Mouse (Mus musculus) layer of hippocampus, postnatal 25 days (tissue): ENCODE measurements around the gene Unc93a2. TPM values are rescaled to one million over a fixed set of nuclear protein-coding genes. Genes with fewer than 3 reads are reported as not detected.
"Not testable (repeated sequence)": the region's sequence is repeated elsewhere in the genome, so short reads cannot be mapped to it uniquely, and the experiment has no call there.

ENCODE experiments used
- DNase-seq, 2 experiments: peaks; one replicate each; pipeline ENCODE4 v3.0.0; 2022; ENCODE audit warnings: mixed read lengths in 2 of 2, low spot score in 1 of 2; ENCODE audit errors: extremely low spot score in 1 of 2
- total RNA-seq, 2 experiments: library from RNA; stranded (reverse); gene quantifications; 2 replicates each; pipeline ENCODE4 v1.2.3; 2021

The Unc93a2 gene
- total RNA-seq, 2 experiments from 2014 or later = not detected

GRCm38 (mm10) chr17:7376951-7377700 lies 8.1 kb downstream of the Unc93a2 start:
- not testable (repeated sequence) for DNase-seq

DNA sequence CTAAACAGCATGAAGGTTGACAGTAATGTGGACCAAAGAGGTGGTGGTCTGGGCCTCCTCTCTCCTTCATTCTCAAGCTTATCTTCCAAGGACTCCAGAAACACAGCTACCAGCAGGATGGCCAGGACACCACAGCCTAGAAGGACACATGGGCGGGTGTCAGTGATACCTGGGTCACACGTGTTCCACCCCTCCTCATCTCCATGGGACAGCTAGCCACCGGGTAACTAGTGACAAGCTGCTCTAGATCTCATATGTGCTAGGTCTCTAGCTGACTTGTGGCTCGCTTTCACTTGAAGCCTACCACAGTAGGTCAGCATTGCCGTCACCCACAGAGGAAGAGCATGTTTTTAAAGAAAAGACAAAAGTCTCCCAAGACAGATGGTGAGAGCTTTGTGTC lies 13.4 kb downstream of the Unc93a2 start, which contains the start of gene Gm49630:
Gene Gm49630 (minus strand): TSS at position 101 of the 400 bp plus-strand sequence.
- DNase-seq = not testable (repeated sequence)

DNA sequence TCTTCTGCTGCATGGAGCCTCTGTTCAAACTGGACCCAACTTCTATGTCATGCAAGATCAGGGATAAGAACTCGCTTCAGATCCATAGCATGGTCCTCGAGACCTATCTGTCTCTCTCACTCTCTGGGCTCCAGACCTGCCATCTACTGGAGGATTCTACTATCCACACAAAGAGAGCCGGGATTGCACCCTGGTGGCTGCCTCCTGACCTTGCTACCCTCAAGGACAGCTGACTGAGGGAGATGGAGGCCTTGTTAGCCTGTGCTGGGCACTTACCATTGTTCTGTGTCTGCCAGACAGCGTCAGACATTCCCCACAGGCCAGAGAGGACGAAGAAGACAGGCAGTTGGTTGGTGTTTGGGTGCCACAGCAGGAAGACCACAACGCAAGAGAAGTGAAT lies 15.9 kb downstream of the Unc93a2 start:
- not testable (repeated sequence) for DNase-seq

- DNase-seq = not testable (repeated sequence)
These were observed 18.4 kb downstream of the Unc93a2 start for GRCm38 (mm10) chr17:7366676-7367374.

- DNase-seq = not testable (repeated sequence)
These were observed 19.0 kb downstream of the Unc93a2 start for GRCm38 (mm10) chr17:7366265-7366664.

DNA sequence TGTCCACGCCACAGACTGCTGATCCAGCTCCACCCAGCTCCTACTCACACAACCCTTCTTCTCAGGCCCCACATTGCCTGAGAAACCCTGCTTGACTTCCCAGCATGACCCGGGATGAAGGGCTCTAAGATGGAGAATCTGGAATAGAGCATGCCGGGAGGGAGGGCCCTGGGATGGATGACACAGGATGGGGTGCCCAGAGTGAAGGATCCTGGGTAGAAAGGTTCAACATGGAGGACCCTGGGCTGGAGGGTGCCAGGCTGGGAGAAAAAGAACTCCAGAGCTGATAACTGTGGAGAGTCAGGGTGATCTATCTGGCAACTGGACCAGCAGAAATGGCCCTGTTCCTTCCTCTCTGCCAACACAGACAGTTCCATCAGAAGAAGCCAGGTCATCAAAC lies 19.6 kb downstream of the Unc93a2 start:
- not testable (repeated sequence) for DNase-seq

DNA sequence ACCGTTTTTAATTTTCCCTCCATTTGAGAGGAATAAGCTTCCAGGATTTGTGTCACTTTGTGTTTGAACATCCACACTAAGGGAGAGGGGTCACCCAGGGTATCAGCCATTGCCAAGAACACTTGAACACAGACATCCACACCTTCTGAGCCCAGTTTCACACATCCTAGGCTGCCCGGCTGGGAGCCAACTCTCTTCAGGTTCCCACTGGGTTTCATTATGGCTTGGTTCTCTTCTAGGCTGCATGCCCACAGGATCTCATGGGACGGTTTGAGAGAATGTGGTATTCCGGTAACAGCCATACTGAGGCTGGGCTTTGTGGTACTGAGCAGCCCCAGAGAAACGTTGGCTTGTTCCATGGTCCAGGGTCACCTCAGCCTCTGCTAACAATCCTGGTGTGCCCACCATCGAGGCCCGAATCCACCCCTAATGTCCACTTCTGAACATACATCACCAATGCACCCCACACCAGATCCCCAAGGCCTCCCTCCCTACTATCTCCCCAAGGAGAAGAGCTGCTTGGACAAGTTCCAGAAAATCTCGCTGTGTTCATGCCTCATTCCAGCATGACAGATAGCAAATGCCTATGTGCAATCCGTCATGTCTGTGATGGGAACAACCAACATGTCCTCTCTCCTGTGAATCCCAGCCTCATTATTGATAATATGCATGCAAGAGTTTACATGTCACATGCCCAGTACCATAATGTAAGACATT lies 24.4 kb downstream of the Unc93a2 start:
- DNase-seq = not testable (repeated sequence)

- not testable (repeated sequence) for DNase-seq
These were observed 25.5 kb downstream of the Unc93a2 start for GRCm38 (mm10) chr17:7359806-7360205.

GRCm38 (mm10) chr17:7352596-7352995 lies 32.7 kb downstream of the Unc93a2 start, which contains the start of gene Ttll2:
TSS of gene Ttll2 (minus strand) at chr17:7352696.
- DNase-seq = not testable (repeated sequence)

DNA sequence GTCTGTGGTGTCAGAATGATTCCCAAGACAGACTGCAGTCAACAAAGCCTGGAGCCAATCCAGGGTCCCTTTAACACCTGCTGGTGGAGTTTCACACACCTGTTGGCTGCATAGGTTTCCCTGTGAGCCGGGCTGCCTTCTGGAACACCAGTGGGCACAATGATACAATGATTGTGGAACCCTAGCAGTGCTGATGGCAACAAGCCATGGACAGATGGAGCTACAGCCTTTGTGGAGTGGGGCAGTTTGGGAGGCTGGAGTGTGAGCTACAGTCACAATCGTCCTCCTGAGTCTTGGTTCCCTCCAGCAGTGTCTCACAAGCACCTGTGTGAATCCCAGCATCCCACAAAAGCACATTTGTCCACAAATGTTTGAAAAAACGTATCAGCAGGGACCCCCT lies 36.5 kb downstream of the Unc93a2 start:
- not testable (repeated sequence) for DNase-seq

DNA sequence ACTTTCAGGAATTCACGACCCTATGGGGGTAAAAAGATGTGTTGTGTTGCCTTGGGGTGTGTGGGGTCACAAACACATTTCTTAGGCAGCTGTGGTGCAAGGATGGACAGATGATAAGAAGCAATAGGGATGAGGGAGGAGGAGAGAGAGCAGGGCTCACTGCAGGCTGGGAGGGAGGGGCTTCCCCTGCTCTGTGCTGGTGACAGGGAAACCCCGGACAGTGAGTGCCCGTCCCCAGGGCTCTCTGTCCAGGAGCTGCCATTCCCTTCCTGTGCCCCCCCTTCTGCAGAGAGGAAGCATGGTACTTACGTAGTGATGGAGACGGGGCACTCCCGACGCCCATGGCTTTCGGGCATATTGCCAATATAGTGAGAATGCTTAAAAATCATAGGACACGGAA lies 47.9 kb downstream of the Unc93a2 start:
- DNase-seq = not testable (repeated sequence)

DNA sequence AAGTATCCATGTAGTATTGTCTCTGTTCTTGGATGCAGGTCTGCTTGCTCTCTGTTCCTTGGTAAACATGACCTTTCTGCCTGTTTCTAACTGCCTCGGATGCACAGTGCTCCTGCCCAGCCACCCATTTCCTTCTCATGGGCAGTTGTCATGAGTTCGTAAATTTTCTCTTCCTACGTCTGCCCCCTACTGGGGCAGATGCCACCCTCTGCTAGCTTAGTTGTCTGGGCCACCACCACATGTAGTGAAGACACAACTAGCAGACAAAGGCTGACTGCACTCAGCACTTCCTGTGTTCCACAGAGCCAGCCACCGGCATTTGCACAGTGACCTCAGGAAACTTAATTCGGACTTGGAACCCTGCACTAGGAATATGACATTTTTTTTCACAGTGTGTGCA lies 52.5 kb downstream of the Unc93a2 start:
- not testable (repeated sequence) for DNase-seq

DNA sequence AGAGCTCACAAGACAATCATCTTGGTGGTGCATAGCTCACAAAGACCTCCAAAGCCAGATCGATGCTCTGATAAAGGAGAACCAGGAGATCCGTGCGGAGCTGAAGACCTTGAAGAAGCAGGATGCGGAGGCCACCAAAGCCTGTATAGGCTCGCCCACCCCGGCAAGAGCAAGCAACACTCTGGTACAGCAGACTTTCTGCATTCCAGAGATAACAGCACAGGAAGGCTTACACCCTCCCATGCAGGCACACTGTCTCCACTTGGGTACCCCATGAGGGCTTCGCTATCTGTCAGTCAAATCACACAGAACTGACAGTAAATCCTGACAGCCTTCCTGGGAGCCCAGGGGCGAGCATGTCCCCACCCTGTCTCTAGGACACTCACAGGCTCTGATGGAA lies 58.8 kb downstream of the Unc93a2 start:
- not testable (repeated sequence) for DNase-seq

DNA sequence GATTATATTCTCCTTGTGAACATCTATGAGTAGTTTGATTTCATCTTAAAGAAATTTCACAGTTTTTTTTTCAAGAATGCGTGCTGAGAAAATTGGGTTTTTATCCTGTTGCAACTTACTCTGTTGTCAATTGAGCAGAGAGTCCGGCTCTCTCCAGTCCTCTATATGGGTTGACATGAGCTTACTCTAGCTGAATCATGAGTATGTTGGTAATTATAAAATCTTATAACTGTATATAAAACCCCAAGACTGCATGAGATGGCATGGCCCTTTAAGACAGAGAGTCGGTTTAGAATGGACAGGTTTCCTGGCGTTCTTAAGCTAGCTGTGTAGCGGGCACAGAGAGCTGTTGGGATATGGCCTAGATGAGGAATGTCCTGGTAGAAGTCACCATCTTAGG lies 60.9 kb downstream of the Unc93a2 start, which contains the start of gene Tcp10a:
Gene Tcp10a (plus strand): TSS at position 301 of the 400 bp plus-strand sequence.
- not testable (repeated sequence) for DNase-seq

GRCm38 (mm10) chr17:7319789-7320188 lies 65.5 kb downstream of the Unc93a2 start:
- not testable (repeated sequence) for DNase-seq

DNA sequence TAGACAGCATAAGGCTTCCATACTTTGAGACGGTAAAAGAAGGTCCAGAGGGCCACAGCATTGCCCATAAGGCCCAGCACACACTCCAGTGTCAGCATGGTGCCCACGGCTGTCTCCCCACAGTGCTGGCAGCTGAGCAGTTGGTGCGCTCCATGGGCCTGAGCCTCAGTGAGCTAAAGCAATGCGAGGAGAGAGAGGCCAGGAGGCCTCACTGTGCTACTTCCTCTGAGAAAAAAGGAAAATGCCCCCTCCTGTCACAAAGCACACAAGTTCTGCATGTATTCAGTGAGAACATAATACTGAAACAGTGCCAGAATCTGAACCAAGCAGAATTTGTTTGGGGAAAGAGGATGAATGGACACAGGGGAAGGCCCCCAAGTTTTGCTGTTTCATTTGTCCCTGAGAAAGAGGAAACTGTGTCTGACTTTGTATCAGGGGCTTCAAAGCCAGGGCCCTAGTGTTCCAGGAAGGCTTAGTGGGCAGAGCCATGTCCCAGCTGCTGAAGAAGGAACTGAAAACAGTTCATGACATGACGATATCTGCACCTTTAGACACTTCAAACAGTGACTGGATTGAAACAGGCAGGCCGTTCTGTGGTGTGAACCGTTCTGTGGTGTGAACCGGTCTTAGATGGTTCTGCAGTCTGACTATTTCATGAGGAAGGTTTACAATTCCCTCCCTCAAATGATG lies 69.4 kb downstream of the Unc93a2 start:
- DNase-seq = not testable (repeated sequence)
